Mouse (Mus musculus) layer of hippocampus, postnatal 25 days (tissue): Measurements from ENCODE around the gene Gimap4. TPM values are rescaled to one million over a fixed set of nuclear protein-coding genes. Genes with fewer than 3 reads are reported as not detected.
"Not testable (repeated sequence)": the region's sequence is repeated elsewhere in the genome, so short reads cannot be mapped to it uniquely, and the experiment has no call there.

Source experiments
- DNase-seq, 2 experiments: peaks; one replicate each; pipeline ENCODE4 v3.0.0; 2022; ENCODE audit warnings: mixed read lengths in 2 of 2, low spot score in 1 of 2; ENCODE audit errors: extremely low spot score in 1 of 2
- total RNA-seq, 2 experiments: library from RNA; stranded (reverse); gene quantifications; 2 replicates each; pipeline ENCODE4 v1.2.3; 2021

Gene Gimap4
- total RNA-seq, 2 experiments from 2014 or later: not detected

GRCm38 (mm10) chr6:48675931-48676859 is 8.2 kb upstream of the Gimap4 start, which contains the start of gene Gimap9:
TSS of gene Gimap9 (plus strand) at chr6:48676129.
- no peak for DNase-seq

GRCm38 (mm10) chr6:48676860-48677415 is 7.4 kb upstream of the Gimap4 start:
- DNase-seq: no peak

GRCm38 (mm10) chr6:48677492-48678345 is 6.6 kb upstream of the Gimap4 start:
- no peak for DNase-seq

- no peak for DNase-seq
Measured at GRCm38 (mm10) chr6:48678391-48678790, 6.0 kb upstream of the Gimap4 start.

- DNase-seq: no peak
Measured at GRCm38 (mm10) chr6:48679701-48680100, 4.6 kb upstream of the Gimap4 start.

- DNase-seq: no peak
Measured at GRCm38 (mm10) chr6:48680421-48680820, 3.9 kb upstream of the Gimap4 start.

GRCm38 (mm10) chr6:48681472-48682090 is 2.8 kb upstream of the Gimap4 start:
- no peak for DNase-seq

- no peak for DNase-seq
Measured at GRCm38 (mm10) chr6:48682271-48682670, 2.1 kb upstream of the Gimap4 start.

- not testable (repeated sequence) for DNase-seq
Measured at GRCm38 (mm10) chr6:48683263-48683821, 1.0 kb upstream of the Gimap4 start.

GRCm38 (mm10) chr6:48684806-48685205 is 457 bp downstream of the Gimap4 start:
- DNase-seq: no peak

GRCm38 (mm10) chr6:48685251-48685650 is 902 bp downstream of the Gimap4 start:
- no peak for DNase-seq

- DNase-seq: no peak
Measured at GRCm38 (mm10) chr6:48685694-48686665, 1.6 kb downstream of the Gimap4 start.

- no peak for DNase-seq
Measured at GRCm38 (mm10) chr6:48687077-48687476, 2.7 kb downstream of the Gimap4 start.

GRCm38 (mm10) chr6:48689320-48689719 is 5.0 kb downstream of the Gimap4 start:
- no peak for DNase-seq

GRCm38 (mm10) chr6:48692962-48693361 is 8.6 kb downstream of the Gimap4 start:
- DNase-seq: no peak

- DNase-seq: no peak
Measured at GRCm38 (mm10) chr6:48696830-48697554, 12.6 kb downstream of the Gimap4 start.

GRCm38 (mm10) chr6:48697555-48697930 is 13.2 kb downstream of the Gimap4 start:
- DNase-seq: no peak
